8 mouse cellular contexts compared by ENCODE assay signal in the genomic region with DNA sequence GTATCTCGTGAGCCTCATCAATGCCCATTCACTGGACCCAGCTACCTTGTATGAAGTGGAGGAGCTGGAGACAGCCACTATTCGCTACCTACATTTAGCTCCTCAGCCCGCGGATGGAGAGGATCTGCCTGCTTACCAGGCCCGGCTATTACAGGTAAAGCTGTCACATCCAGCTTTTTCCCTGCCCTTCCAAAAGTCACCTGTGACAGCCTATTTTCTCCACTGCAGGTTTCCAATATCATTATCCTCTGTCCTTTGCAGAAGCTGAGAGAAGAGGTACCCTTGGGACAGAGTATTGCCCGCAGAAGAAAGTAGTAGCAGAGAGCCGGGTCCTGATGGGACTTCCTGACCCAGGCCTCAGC. TPM values are rescaled to one million over a fixed set of nuclear protein-coding genes. Genes with fewer than 3 reads are reported as not detected.
A peak's percentile ranks its signal among the peaks of the same experiment; 100 is the strongest.
DNase-seq lines count a peak whose midpoint lies in the region; ATAC-seq and TF ChIP-seq lines count a peak whose summit lies in the region.

A gene (plus strand): TSS at position 301 of the 362 bp plus-strand sequence.

- H3K4me2 ChIP-seq in lung, postnatal 0 days (replicated peaks; ENCODE audit: low read depth, low read length) = peak within 1 kb of the TSS; percentile 67
- no peak within 1 kb of the TSS; the same call in 1 of the 2 replicates for H3K4me2 ChIP-seq in hindbrain, embryonic 11.5 days (replicated peaks; ENCODE audit: low read depth, low read length)

- H3K36me3 ChIP-seq in lung, postnatal 0 days (ENCODE audit: insufficient read depth, low read length) = peaks cover 46% of the 10 kb centered on the region
- H3K36me3 ChIP-seq in hindbrain, embryonic 11.5 days (ENCODE audit: control insufficient read depth, insufficient read depth, low read length) = 0 out of 2 replicates have a peak, but pooled peaks cover 5% of the 10 kb centered on the region
- peaks cover 90% of the 10 kb centered on the region for H3K36me3 ChIP-seq in midbrain, embryonic 10.5 days

- no peak for DNase-seq in adrenal gland, adult 18-20 months (ENCODE audit: low spot score in 2 of 2)
- DNase-seq in adrenal gland, adult (ENCODE audit: inconsistent age in 2 of 2, low spot score in 1 of 2) = no peak
- DNase-seq in lung, postnatal 0 days (ENCODE audit: low spot score) = no peak
- no peak for DNase-seq in lung, postnatal 36 days
- no peak for DNase-seq in hindbrain, embryonic 11.5 days (ENCODE audit: low spot score)
- DNase-seq in midbrain, embryonic 10.5 days (ENCODE audit: low spot score) = no peak
- DNase-seq in cerebellum, adult 8-10 months = no peak
- no peak for DNase-seq in kidney, postnatal 36 days

- TF ChIP-seq EP300 in lung, postnatal 0 days (IDR thresholded peaks at IDR 0.05) = no peak

- TF ChIP-seq CTCF in lung, postnatal 0 days (IDR thresholded peaks at IDR 0.05) = no peak

- H3K4me1 ChIP-seq in lung, postnatal 0 days (ENCODE audit: insufficient read depth, low read depth, low read length) = peaks cover 5% of the 10 kb centered on the region
- H3K4me1 ChIP-seq in hindbrain, embryonic 11.5 days (replicated peaks; ENCODE audit: control insufficient read depth, insufficient read depth, low read length) = no peaks in the 10 kb centered on the region
- peaks cover 14% of the 10 kb centered on the region for H3K4me1 ChIP-seq in midbrain, embryonic 10.5 days

- H3K27me3 ChIP-seq in lung, postnatal 0 days (replicated peaks; ENCODE audit: insufficient read depth, low read length) = no peaks in the 10 kb centered on the region
- H3K27me3 ChIP-seq in hindbrain, embryonic 11.5 days (ENCODE audit: control insufficient read depth, insufficient read depth, low read length) = no peaks in the 10 kb centered on the region
- no peaks in the 10 kb centered on the region for H3K27me3 ChIP-seq in midbrain, embryonic 10.5 days (ENCODE audit: low read depth, poor library complexity, severe bottlenecking)

- ATAC-seq in lung, postnatal 0 days = no peak
- ATAC-seq in hindbrain, embryonic 11.5 days (ENCODE audit: low FRiP score) = no peak

- H3K9me3 ChIP-seq in lung, postnatal 0 days (ENCODE audit: low read length) = no peaks in the 10 kb centered on the region
- H3K9me3 ChIP-seq in hindbrain, embryonic 11.5 days (ENCODE audit: control insufficient read depth, low read length) = no peaks in the 10 kb centered on the region
- H3K9me3 ChIP-seq in midbrain, embryonic 10.5 days (replicated peaks) = no peaks in the 10 kb centered on the region

- H3K27ac ChIP-seq in lung, postnatal 0 days (ENCODE audit: low read length) = peak within 1 kb of the TSS; percentile 93
- H3K27ac ChIP-seq in hindbrain, embryonic 11.5 days (ENCODE audit: low read depth, low read length) = no peak within 1 kb of the TSS
- H3K27ac ChIP-seq in midbrain, embryonic 10.5 days (replicated peaks) = peak within 1 kb of the TSS; percentile 75

- 87% methylated on average over 7 of the region's 7 CpGs for WGBS in lung, postnatal 0 days
- WGBS in hindbrain, embryonic 11.5 days = 82% methylated on average over 7 of the region's 7 CpGs
- WGBS in midbrain, embryonic 10.5 days = 92% methylated on average over 7 of the region's 7 CpGs

- peak within 1 kb of the TSS; percentile 74 for H3K9ac ChIP-seq in lung, postnatal 0 days (replicated peaks; ENCODE audit: low read depth)
- H3K9ac ChIP-seq in hindbrain, embryonic 11.5 days (ENCODE audit: low read depth, low read length) = peak within 1 kb of the TSS; percentile 31; the same call in 1 of the 2 replicates

- peak within 1 kb of the TSS; percentile 58 for H3K4me3 ChIP-seq in lung, postnatal 0 days (ENCODE audit: low read depth, low read length)
- no peak within 1 kb of the TSS for H3K4me3 ChIP-seq in hindbrain, embryonic 11.5 days (ENCODE audit: low read depth, low read length)
- H3K4me3 ChIP-seq in midbrain, embryonic 10.5 days = peak within 1 kb of the TSS; percentile 42

RNA-seq across cellular contexts. Expression of the gene that starts here (rescaled TPM):
- 10 to 100 TPM; 20.0 to 26.2 TPM for total RNA-seq in adrenal gland, adult 18-20 months (2021)
- polyA plus RNA-seq in lung, postnatal 0 days (2015; fragmentation: Nextera tagmentation; extraction: Ambion mirVana) = 26.2 and 29.5 TPM in 2 replicates
- polyA plus RNA-seq in hindbrain, embryonic 11.5 days (2014; fragmentation: Nextera tagmentation; extraction: Ambion mirVana) = 6.9 and 7.6 TPM in 2 replicates
- 6.5 and 6.9 TPM in 2 replicates for polyA plus RNA-seq in midbrain, embryonic 10.5 days (2016; fragmentation: Nextera tagmentation; extraction: Ambion mirVana)
